Mouse (Mus musculus): ENCODE data around the gene Nap1l5.

- TF ChIP-seq USF2 (conservative IDR thresholded peaks at IDR 0.05; ENCODE audit: low read depth, low read length) = no peak
- no peak for TF ChIP-seq MXI1 (IDR thresholded peaks at IDR 0.05; ENCODE audit: low read depth, low read length)
- TF ChIP-seq CTCF (conservative IDR thresholded peaks at IDR 0.05 in 1 of 2, IDR thresholded peaks at IDR 0.05 in 1 of 2; ENCODE audit: low read depth in 2 of 2, low read length in 2 of 2) = no peak
Observed at GRCm38 (mm10) chr6:58907791-58908190, 915 bp upstream of the Nap1l5 start.

Measured in CH12.LX (cell line).